Mouse (Mus musculus): ENCODE results near the gene Hs3st4. TPM values are rescaled to one million over a fixed set of nuclear protein-coding genes. Genes with fewer than 3 reads are reported as not detected.

The Hs3st4 gene
- polyA plus RNA-seq (2012; rRNA removed) = not detected in 2 replicates

DNA sequence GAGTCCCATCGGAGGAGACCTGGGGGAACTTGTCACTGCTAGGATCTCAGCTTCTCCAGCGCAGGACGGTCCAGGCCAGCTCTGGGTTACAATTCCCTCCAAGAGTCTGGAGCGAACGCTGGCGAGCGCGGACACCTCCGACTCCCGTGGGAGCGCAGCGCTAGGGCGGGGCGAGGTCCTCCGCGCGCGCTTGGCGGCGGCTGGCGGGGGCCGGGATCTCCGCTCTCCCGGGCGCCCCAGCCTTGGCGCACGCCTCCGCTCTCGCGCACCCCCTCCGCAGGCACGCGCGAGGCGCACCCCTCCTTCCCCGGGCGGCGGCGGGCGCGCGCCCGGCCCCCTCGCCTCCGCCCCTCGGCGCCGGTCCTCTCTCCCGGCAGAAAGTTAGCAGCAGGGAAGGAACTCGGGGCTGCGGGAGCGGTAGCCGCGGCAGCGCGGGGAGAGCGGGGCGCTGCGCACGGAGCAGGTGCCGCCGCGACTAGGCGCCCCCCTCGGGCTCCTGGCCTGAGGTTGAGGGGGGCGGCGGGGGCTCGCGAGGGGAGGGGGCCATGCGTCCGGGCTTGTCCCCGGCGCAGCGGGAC, at the start of gene Hs3st4:
TSS of gene Hs3st4 (plus strand) at position 409 of the 578 bp plus-strand sequence.

All from ovary, adult 2 months (tissue).